Mouse (Mus musculus): ENCODE measurements around the gene Oxnad1. TPM values are rescaled to one million over a fixed set of nuclear protein-coding genes. Genes with fewer than 3 reads are reported as not detected.
A peak's percentile ranks its signal among the peaks of the same experiment; 100 is the strongest.

The Oxnad1 gene
- total and polyA plus RNA-seq, 3 experiments, result 47.6 to 111 (median 77.7) TPM

DNA sequence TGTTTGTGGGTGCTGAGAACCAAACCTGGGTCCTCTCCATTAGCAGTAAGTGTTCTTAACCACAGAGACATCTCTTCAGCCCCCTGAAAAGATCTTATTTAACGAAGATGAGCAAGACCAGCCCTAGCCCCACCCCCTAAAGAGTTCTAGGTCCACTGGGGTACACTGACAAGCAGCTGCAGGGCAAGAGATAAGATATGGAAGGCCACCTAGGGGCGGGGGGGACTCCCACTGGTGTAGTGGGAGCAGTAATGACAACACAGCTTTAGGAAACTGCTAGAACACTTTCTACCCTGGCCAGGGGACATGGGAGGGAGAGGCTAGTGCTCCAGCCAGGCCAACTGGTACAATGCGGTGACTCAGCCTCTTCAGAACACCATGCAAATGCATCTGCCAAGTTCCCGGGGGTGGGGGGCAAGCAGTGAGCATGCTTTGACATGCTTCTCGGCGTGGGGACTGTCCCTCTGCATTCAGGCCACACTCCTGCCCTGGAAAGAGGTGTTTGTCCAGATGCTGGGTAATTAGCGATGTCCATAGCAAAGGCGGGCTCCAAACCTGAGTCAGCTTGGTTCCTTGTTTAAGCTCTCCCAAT, 47.4 kb upstream of the Oxnad1 start:
- H3K4me2 ChIP-seq (ENCODE audit: insufficient read depth, low read depth, poor library complexity, severe bottlenecking), result no peak overlapping the region
- H3K27ac ChIP-seq (ENCODE audit: insufficient read depth, low read depth), result no peak overlapping the region
- no peaks in the 10 kb centered on the region for H3K27me3 ChIP-seq (replicated peaks)
- in situ Hi-C loops (cut with MboI; ENCODE audit: low pct_ligation_motif_present, low pct_unique_long_range_greater_than_20kb, low sequenced_read_pairs), result loop anchor here (25.0 kb wide), 1 partner anchor 225 kb away; no protein-coding TSS in a partner anchor
- dilution Hi-C loops (cut with MboI; ENCODE audit: extremely low pct_ligation_motif_present, extremely low pct_unique_long_range_greater_than_20kb, low sequenced_read_pairs), result no loop called here
- TF ChIP-seq MAZ (IDR thresholded peaks at IDR 0.05; ENCODE audit: low read depth, low read length) (peak; percentile 80; the same call in 1 of the 2 replicates), MYC (IDR thresholded peaks at IDR 0.05; ENCODE audit: low read depth, low read length) (no peak), ETS1 (conservative IDR thresholded peaks at IDR 0.05; ENCODE audit: low read depth, low read length) (no peak), CHD1 (IDR thresholded peaks at IDR 0.05; ENCODE audit: low read depth, low read length) (peak; percentile 87; the same call in 1 of the 2 replicates), POLR2A (IDR thresholded peaks at IDR 0.05; ENCODE audit: low read depth, low read length) (no peak), EP300 (IDR thresholded peaks at IDR 0.05; ENCODE audit: low read length) (peak; percentile 18; the same call in 1 of the 2 replicates), PAX5 (IDR thresholded peaks at IDR 0.05; ENCODE audit: low read length) (no peak), USF1 (IDR thresholded peaks at IDR 0.05; ENCODE audit: low read depth, low read length) (no peak), POLR2AphosphoS2 (IDR thresholded peaks at IDR 0.05; ENCODE audit: low read depth, low read length) (no peak), BHLHE40 (IDR thresholded peaks at IDR 0.05; ENCODE audit: low read depth, low read length) (0 out of 2 replicates have a peak, but pooled peaks have one; percentile 8), UBTF (IDR thresholded peaks at IDR 0.05; ENCODE audit: low read depth, low read length) (no peak), USF2 (conservative IDR thresholded peaks at IDR 0.05; ENCODE audit: low read depth, low read length) (no peak), NRF1 (IDR thresholded peaks at IDR 0.05; ENCODE audit: low read depth, low read length) (no peak), MEF2A (IDR thresholded peaks at IDR 0.05; ENCODE audit: borderline replicate concordance, low read depth, low read length) (0 out of 2 replicates have a peak, but pooled peaks have one; percentile 31)
- H3K4me3 ChIP-seq (replicated peaks in 1 of 3; ENCODE audit: low read depth in 2 of 3, low read length in 2 of 3, poor library complexity in 1 of 3), result no peak overlapping the region
- no peak overlapping the region for H3K9ac ChIP-seq (ENCODE audit: insufficient read depth, low read depth)
- H3K79me2 ChIP-seq (replicated peaks; ENCODE audit: control insufficient read depth, extremely low read depth, insufficient read depth, poor library complexity, severe bottlenecking), result no peaks in the 10 kb centered on the region
- H3K36me3 ChIP-seq (replicated peaks in 1 of 2; ENCODE audit: control insufficient read depth in 1 of 2, insufficient read depth in 1 of 2, low read length in 1 of 2), result no peaks in the 10 kb centered on the region
- DNase-seq (ENCODE audit: extremely low read depth), result peak; percentile 31
- no peaks in the 10 kb centered on the region for H3K9me3 ChIP-seq (replicated peaks; ENCODE audit: low read length)
- peaks cover 7 to 10% of the 10 kb centered on the region in 2 experiments; a peak in 3 of 4 replicates for H3K4me1 ChIP-seq (ENCODE audit: control insufficient read depth in 1 of 2, insufficient read depth in 2 of 2)

GRCm38 (mm10) chr14:32042108-32042507, 43.1 kb upstream of the Oxnad1 start:
- no peak for DNase-seq (ENCODE audit: extremely low read depth)
- Histone ChIP-seq H3K27ac (ENCODE audit: insufficient read depth, low read depth) (no peak overlapping the region), H3K4me1 (ENCODE audit: control insufficient read depth in 1 of 2, insufficient read depth in 2 of 2) (peaks cover 9 to 10% of the 10 kb centered on the region in 2 experiments; a peak in 3 of 4 replicates), H3K79me2 (replicated peaks; ENCODE audit: control insufficient read depth, extremely low read depth, insufficient read depth, poor library complexity, severe bottlenecking) (no peaks in the 10 kb centered on the region), H3K4me3 (replicated peaks in 1 of 3; ENCODE audit: low read depth in 2 of 3, low read length in 2 of 3, poor library complexity in 1 of 3) (no peak overlapping the region), H3K27me3 (replicated peaks) (no peaks in the 10 kb centered on the region), H3K9ac (ENCODE audit: insufficient read depth, low read depth) (no peak overlapping the region), H3K9me3 (replicated peaks; ENCODE audit: low read length) (no peaks in the 10 kb centered on the region), H3K4me2 (ENCODE audit: insufficient read depth, low read depth, poor library complexity, severe bottlenecking) (no peak overlapping the region), H3K36me3 (replicated peaks in 1 of 2; ENCODE audit: control insufficient read depth in 1 of 2, insufficient read depth in 1 of 2, low read length in 1 of 2) (no peaks in the 10 kb centered on the region)
- dilution Hi-C loops (cut with MboI; ENCODE audit: extremely low pct_ligation_motif_present, extremely low pct_unique_long_range_greater_than_20kb, low sequenced_read_pairs), result no loop called here
- TF ChIP-seq ZKSCAN1 (IDR thresholded peaks at IDR 0.05; ENCODE audit: borderline replicate concordance, low read depth, low read length) (no peak), NRF1 (IDR thresholded peaks at IDR 0.05; ENCODE audit: low read depth, low read length) (no peak), JUN (IDR thresholded peaks at IDR 0.05; ENCODE audit: insufficient read depth, low read depth, low read length) (no peak), MEF2A (IDR thresholded peaks at IDR 0.05; ENCODE audit: borderline replicate concordance, low read depth, low read length) (no peak), NELFE (IDR thresholded peaks at IDR 0.05; ENCODE audit: low read depth, low read length) (no peak), PAX5 (IDR thresholded peaks at IDR 0.05; ENCODE audit: low read length) (no peak), JUND (conservative IDR thresholded peaks at IDR 0.05; ENCODE audit: low read depth, low read length) (no peak), ZNF384 (IDR thresholded peaks at IDR 0.05; ENCODE audit: low read depth, low read length) (no peak), ZMIZ1 (IDR thresholded peaks at IDR 0.05; ENCODE audit: low read depth, low read length) (no peak), E2F4 (IDR thresholded peaks at IDR 0.05; ENCODE audit: insufficient replicate concordance, low read depth, low read length) (no peak), BHLHE40 (IDR thresholded peaks at IDR 0.05; ENCODE audit: low read depth, low read length) (no peak), IRF4 (IDR thresholded peaks at IDR 0.05; ENCODE audit: low read depth, low read length) (no peak), HCFC1 (IDR thresholded peaks at IDR 0.05; ENCODE audit: low read depth, low read length) (no peak), ZC3H11A (IDR thresholded peaks at IDR 0.05; ENCODE audit: low read depth, low read length) (no peak), TBP (conservative IDR thresholded peaks at IDR 0.05; ENCODE audit: low read depth, low read length) (no peak)
- in situ Hi-C loops (cut with MboI; ENCODE audit: low pct_ligation_motif_present, low pct_unique_long_range_greater_than_20kb, low sequenced_read_pairs), result loop anchor here (25.0 kb wide), 1 partner anchor 230 kb away; no protein-coding TSS in a partner anchor
